Mouse (Mus musculus): ENCODE data around the gene Wnt5b. TPM values are rescaled to one million over a fixed set of nuclear protein-coding genes. Genes with fewer than 3 reads are reported as not detected.

Gene Wnt5b
- total RNA-seq, 2 experiments from 2014 or later = 2.4 to 3.0 TPM

- intact Hi-C loops (cut with DNase I) = no loop called here
- no peak for DNase-seq
Measured at GRCm38 (mm10) chr6:119395421-119396308, 148.5 kb downstream of the Wnt5b start.

DNA sequence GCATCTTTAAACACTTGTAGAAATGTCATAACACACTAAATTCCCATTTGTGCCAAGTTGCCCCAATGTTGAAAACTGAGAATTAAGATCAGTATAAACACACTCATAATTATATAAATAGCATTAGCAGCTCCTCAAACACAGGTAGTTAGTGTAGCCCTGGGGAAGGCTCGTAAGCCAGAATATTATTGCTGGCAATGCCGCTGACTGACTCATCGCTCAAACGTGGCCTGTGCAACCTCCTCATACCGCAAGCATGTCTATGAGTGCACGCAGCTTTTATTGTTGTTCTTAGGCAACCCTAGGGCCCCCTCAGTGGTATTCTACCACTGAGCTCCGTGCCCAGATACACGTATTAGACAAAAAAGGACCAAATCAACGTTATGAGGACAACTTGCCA is 151.3 kb downstream of the Wnt5b start:
- no peak for DNase-seq
- intact Hi-C loops (cut with DNase I) = no loop called here

GRCm38 (mm10) chr6:119390728-119391127 is 153.4 kb downstream of the Wnt5b start:
- intact Hi-C loops (cut with DNase I) = no loop called here
- DNase-seq = no peak

DNA sequence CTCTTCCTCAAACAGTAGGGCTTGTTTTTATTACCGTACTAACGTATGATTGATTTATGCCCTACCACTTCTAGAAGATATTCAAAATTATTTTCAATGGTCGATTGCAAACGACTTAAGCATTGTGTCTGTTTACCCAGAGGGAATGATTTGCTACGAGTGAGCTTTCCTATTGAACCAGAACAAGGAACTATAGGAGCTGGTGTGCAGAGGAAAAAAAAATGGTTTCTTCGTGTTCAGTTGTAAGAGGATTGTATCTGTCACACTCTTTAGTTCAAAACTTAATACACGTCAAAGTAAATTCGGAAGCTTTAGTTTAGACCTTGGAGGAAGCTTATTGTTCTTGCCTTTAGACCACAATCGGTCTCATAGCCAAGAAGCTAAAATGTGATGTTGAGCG is 155.1 kb downstream of the Wnt5b start:
- no peak for DNase-seq
- intact Hi-C loops (cut with DNase I) = no loop called here

- peak; percentile 97 for DNase-seq
- intact Hi-C loops (cut with DNase I) = no loop called here
Measured at GRCm38 (mm10) chr6:119388650-119389012, 155.5 kb downstream of the Wnt5b start.

DNA sequence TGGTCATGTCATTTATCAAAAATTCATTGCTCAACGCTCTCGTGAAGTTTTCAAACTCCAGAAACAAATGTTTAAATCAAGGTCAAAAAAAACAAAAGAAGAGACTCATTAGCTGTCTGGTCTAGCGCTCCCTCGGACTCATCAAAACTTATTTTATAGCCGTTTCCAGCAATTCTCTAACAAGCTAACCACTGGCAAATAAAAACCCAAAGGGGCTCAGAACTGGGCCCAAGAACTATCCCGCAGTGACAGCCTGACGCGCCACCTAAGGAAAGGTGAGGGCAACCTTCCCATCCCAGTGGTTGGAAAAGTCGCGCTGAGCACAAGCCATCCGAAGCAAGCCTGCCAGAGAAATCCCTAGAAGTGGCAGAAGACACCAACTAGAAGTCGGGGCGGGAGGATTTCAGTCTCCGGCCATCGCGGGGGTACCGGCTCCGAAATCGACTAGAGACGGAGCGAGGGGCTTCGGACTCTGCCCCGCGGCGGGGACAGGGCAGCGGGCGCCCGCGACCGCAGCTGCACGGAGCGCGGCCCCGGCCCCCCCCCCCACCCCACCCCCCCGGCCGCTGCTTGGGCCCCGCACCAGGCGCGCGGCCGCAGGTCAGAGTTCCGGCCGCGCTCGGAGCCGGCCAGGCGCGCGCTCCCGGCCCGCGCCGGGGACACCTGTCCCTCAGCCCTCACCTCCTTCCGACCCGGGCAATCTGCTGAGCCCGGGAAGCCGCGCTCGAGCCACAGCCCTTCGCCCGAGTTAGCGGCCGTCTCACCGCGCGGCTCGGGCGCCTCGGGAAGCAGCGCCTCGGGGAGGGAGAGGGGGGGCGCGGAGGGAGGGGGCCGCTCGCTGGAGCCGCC is 156.1 kb downstream of the Wnt5b start:
- intact Hi-C loops (cut with DNase I) = no loop called here
- no peak for DNase-seq

GRCm38 (mm10) chr6:119386821-119387220 is 157.3 kb downstream of the Wnt5b start:
- no peak for DNase-seq
- intact Hi-C loops (cut with DNase I) = no loop called here

DNA sequence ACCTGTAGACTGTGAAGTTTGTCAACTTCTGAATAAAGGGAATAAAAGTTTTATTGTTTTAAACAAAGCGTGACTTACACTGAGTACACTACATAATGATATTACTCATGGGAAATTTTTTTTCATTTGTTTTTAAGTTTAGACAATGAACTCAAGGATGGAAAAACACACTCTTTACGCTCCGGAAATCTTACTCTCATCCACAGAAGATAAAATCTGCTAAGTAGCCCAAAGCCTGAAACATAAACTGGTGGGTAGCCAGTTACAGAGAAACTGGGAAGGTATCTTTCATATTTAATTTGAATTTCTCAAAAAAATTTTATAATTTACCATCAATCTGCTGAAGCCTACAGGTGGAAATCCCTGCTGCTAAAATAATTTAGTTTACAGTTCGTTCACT is 157.7 kb downstream of the Wnt5b start:
- intact Hi-C loops (cut with DNase I) = no loop called here

GRCm38 (mm10) chr6:119385668-119386067 is 158.5 kb downstream of the Wnt5b start:
- intact Hi-C loops (cut with DNase I) = no loop called here
- DNase-seq = no peak

More for the DNA sequence above, 157.7 kb downstream of the Wnt5b start:
- no peak for DNase-seq

Other genes with a start within 250 kb of the Wnt5b start
- 10 to 100 TPM; 21.5 to 22.5 TPM for gene Lrtm2, start 213.6 kb downstream of the Wnt5b start, total RNA-seq (2021)
- gene Adipor2, start 126.6 kb downstream of the Wnt5b start, total RNA-seq (2021) = 10 to 100 TPM; 39.5 to 40.2 TPM
- gene Fbxl14, start 64.7 kb downstream of the Wnt5b start, total RNA-seq (2021) = 10 to 100 TPM; 28.0 to 28.5 TPM

Measured in left cerebral cortex, postnatal 4 days (tissue).